Comparison of ENCODE assay signal across 25 mouse cellular contexts in genomic region chr10:17491611-17492305, GRCm38 (mm10).
DNase-seq lines count a peak whose midpoint lies in the region; ATAC-seq and TF ChIP-seq lines count a peak whose summit lies in the region.
"Had no signal": no experiment of that assay in that cellular context is flagged by ENCODE, and none has a peak within 500 bp of the region (broad histone marks: within the 10 kb centered on the region; RNA-seq: fewer than 3 reads in every experiment).

No protein-coding gene starts in this region.

- H3K27ac ChIP-seq in liver, embryonic 13.5 days, result no peak overlapping the region
- H3K27ac ChIP-seq in liver, embryonic 11.5 days (ENCODE audit: low read depth, low read length), result no peak overlapping the region
- no peak overlapping the region for H3K27ac ChIP-seq in limb, embryonic 10.5 days
- H3K27ac ChIP-seq in cerebellum, adult 2 months (ENCODE audit: insufficient read depth, low read length), result no peak overlapping the region
- H3K27ac ChIP-seq: embryonic facial prominence, embryonic 13.5 days; forebrain, embryonic 10.5 days; forebrain, embryonic 15.5 days; hindbrain, embryonic 13.5 days; limb, embryonic 12.5 days; liver, embryonic 14.5 days; neural tube, embryonic 15.5 days had no signal

- no peak overlapping the region for H3K4me3 ChIP-seq in liver, embryonic 13.5 days (replicated peaks)
- no peak overlapping the region for H3K4me3 ChIP-seq in liver, embryonic 11.5 days (ENCODE audit: low read depth, low read length)
- no peak overlapping the region for H3K4me3 ChIP-seq in limb, embryonic 10.5 days
- H3K4me3 ChIP-seq in cerebellum, adult 2 months (replicated peaks; ENCODE audit: insufficient read depth, low read depth, low read length), result no peak overlapping the region
- H3K4me3 ChIP-seq: embryonic facial prominence, embryonic 13.5 days; forebrain, embryonic 10.5 days; forebrain, embryonic 15.5 days; hindbrain, embryonic 13.5 days; limb, embryonic 12.5 days; neural tube, embryonic 15.5 days had no signal

- no peaks in the 10 kb centered on the region for H3K9me3 ChIP-seq in liver, embryonic 13.5 days (replicated peaks)
- no peaks in the 10 kb centered on the region; the same call in 1 of the 2 replicates for H3K9me3 ChIP-seq in liver, embryonic 11.5 days (ENCODE audit: control insufficient read depth, low read length)
- no peaks in the 10 kb centered on the region for H3K9me3 ChIP-seq in limb, embryonic 10.5 days (replicated peaks)
- H3K9me3 ChIP-seq: embryonic facial prominence, embryonic 13.5 days; forebrain, embryonic 10.5 days; forebrain, embryonic 15.5 days; G1E; hindbrain, embryonic 13.5 days; limb, embryonic 12.5 days; neural tube, embryonic 15.5 days had no signal

- H3K4me1 ChIP-seq in liver, embryonic 13.5 days (replicated peaks), result peaks cover 10% of the 10 kb centered on the region
- H3K4me1 ChIP-seq in liver, embryonic 11.5 days (replicated peaks; ENCODE audit: control insufficient read depth, insufficient read depth, low read length), result peaks cover 4% of the 10 kb centered on the region
- no peaks in the 10 kb centered on the region for H3K4me1 ChIP-seq in limb, embryonic 10.5 days
- H3K4me1 ChIP-seq in cerebellum, adult 2 months (ENCODE audit: control insufficient read depth, insufficient read depth, low read length), result no peaks in the 10 kb centered on the region
- H3K4me1 ChIP-seq: embryonic facial prominence, embryonic 13.5 days; forebrain, embryonic 15.5 days; hindbrain, embryonic 13.5 days; limb, embryonic 12.5 days; neural tube, embryonic 15.5 days had no signal

- WGBS in liver, embryonic 13.5 days (ENCODE audit: insufficient replicate concordance), result 71% methylated on average over 5 of the region's 5 CpGs
- WGBS in liver, embryonic 11.5 days, result 77% methylated on average over 5 of the region's 5 CpGs
- 83% methylated on average over 5 of the region's 5 CpGs for WGBS in limb, embryonic 10.5 days
- WGBS in cerebellum, adult 2 months, result 96% methylated on average over 5 of the region's 5 CpGs

- peak; percentile 18; the same call in 1 of the 2 replicates for ATAC-seq in liver, embryonic 13.5 days (ENCODE audit: low read depth)
- no peak for ATAC-seq in liver, embryonic 11.5 days (replicated peaks; ENCODE audit: low FRiP score)
- ATAC-seq in hematopoietic stem cell, adult 5-6 weeks (replicated peaks in 1 of 2; ENCODE audit: insufficient read depth in 1 of 2, low FRiP score in 2 of 2, low TSS enrichment in 1 of 2, low read depth in 1 of 2, poor library complexity in 2 of 2, severe bottlenecking in 2 of 2), result peak; percentile 75 to 94; a peak in 3 of 4 replicates
- ATAC-seq in neutrophil, adult 5-6 weeks (ENCODE audit: extremely low read depth, insufficient number of reproducible peaks, low FRiP score, poor library complexity, severe bottlenecking), result peak; percentile 56; the same call in 1 of the 2 replicates
- ATAC-seq: forebrain, embryonic 15.5 days had no signal

- H3K9ac ChIP-seq in liver, embryonic 13.5 days, result no peak overlapping the region
- H3K9ac ChIP-seq in liver, embryonic 11.5 days (ENCODE audit: low read depth, low read length), result no peak overlapping the region
- H3K9ac ChIP-seq: embryonic facial prominence, embryonic 13.5 days; forebrain, embryonic 15.5 days; hindbrain, embryonic 13.5 days; limb, embryonic 12.5 days; liver, embryonic 14.5 days; neural tube, embryonic 15.5 days had no signal

- no peak for TF ChIP-seq POLR2A in cerebellum, adult 2 months (IDR thresholded peaks at IDR 0.05; ENCODE audit: borderline replicate concordance, insufficient read depth, low read length)

- no peak for DNase-seq in liver, embryonic 13.5 days
- no peak for DNase-seq in liver, embryonic 11.5 days (ENCODE audit: low spot score)
- DNase-seq in ES-CJ7 (ENCODE audit: low read depth, low spot score), result peak; percentile 4
- no peak for DNase-seq in limb, embryonic 10.5 days (ENCODE audit: low spot score)
- no peak for DNase-seq in cerebellum, adult 2 months
- DNase-seq: adrenal gland, adult 8-10 months; cerebellum, adult 9-10 months; heart, postnatal 36 days; kidney, adult 11 months; kidney, postnatal 14 days; lung, postnatal 36 days; midbrain, embryonic 14.5 days; right cerebral cortex, adult 18-20 months had no signal

- no peaks in the 10 kb centered on the region for H3K27me3 ChIP-seq in liver, embryonic 13.5 days
- no peaks in the 10 kb centered on the region for H3K27me3 ChIP-seq in liver, embryonic 11.5 days (replicated peaks; ENCODE audit: control insufficient read depth, insufficient read depth, low read length)
- H3K27me3 ChIP-seq in limb, embryonic 10.5 days (ENCODE audit: low read depth, poor library complexity, severe bottlenecking), result no peaks in the 10 kb centered on the region
- no peaks in the 10 kb centered on the region for H3K27me3 ChIP-seq in cerebellum, adult 2 months (ENCODE audit: control insufficient read depth, insufficient read depth, low read length)
- H3K27me3 ChIP-seq: CH12.LX; embryonic facial prominence, embryonic 13.5 days; forebrain, embryonic 15.5 days; hindbrain, embryonic 13.5 days; limb, embryonic 12.5 days; neural tube, embryonic 15.5 days had no signal

- no peak for TF ChIP-seq CTCF in cerebellum, adult 2 months (IDR thresholded peaks at IDR 0.05; ENCODE audit: borderline replicate concordance, insufficient read depth, low read depth, low read length)

- H3K4me2 ChIP-seq in liver, embryonic 13.5 days, result no peak overlapping the region
- H3K4me2 ChIP-seq in liver, embryonic 11.5 days, result no peak overlapping the region
- H3K4me2 ChIP-seq: embryonic facial prominence, embryonic 13.5 days; forebrain, embryonic 15.5 days; heart, embryonic 11.5 days; hindbrain, embryonic 13.5 days; limb, embryonic 12.5 days; neural tube, embryonic 15.5 days had no signal

- H3K36me3 ChIP-seq in liver, embryonic 13.5 days, result no peaks in the 10 kb centered on the region
- H3K36me3 ChIP-seq in liver, embryonic 11.5 days (ENCODE audit: control insufficient read depth, insufficient read depth, low read length), result no peaks in the 10 kb centered on the region
- H3K36me3 ChIP-seq in limb, embryonic 10.5 days, result no peaks in the 10 kb centered on the region
- H3K36me3 ChIP-seq: embryonic facial prominence, embryonic 13.5 days; forebrain, embryonic 10.5 days; forebrain, embryonic 15.5 days; G1E; hindbrain, embryonic 13.5 days; limb, embryonic 12.5 days; neural tube, embryonic 15.5 days had no signal
